Mouse (Mus musculus): ENCODE data around the gene Ppfibp2.

Gene Ppfibp2

DNA sequence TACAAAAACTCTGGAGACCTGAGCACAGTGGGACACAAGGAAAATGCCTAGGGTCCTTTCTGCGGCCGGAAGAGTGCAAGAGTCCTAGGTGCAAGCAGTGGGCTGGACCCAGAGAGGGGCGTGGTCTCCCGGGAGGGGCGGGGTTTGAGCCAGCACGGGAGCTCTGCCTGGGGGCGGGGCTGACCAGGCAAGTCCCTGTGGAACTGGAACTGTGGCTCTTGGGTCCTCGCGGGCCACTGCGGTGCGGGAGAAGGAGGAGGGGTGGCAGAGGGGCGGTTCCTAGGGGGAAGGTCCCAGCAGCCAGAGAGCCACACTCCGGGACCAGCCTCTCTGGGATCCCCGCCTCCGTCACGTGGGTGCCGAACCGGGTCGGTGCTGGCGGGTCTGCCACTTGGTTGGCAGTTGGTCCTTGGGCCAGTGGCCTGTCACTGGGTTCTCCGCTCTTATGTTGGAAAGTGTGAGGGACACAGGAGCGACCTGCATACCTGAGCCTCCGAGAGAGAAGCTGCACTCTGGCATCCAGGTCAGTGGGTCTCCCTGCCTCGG is at the start of gene Ppfibp2:
TSS of gene Ppfibp2 (plus strand) at position 351 of the 546 bp plus-strand sequence.
- DNase-seq (ENCODE audit: low spot score in 2 of 2), result peak; percentile 97 to 98

DNA sequence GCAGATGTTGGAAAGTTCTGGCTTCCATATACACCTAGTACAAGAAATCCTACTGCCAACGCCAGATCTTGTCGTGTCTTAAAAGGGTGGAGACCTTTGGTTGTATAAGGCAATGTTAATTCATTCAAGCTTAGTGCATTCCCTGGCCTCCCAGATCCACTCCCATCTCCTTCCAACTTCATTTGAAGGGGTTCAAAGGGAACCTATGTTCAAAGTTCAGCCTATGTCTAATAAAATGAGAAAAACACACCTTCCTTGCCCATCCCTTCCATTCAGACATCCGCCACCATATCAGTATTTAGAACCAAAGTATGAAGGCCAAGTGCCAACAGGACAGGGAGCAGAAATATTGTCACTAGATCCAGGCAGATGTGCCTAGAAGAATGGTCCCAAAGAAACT is 47.1 kb upstream of the Ppfibp2 start:
- no peak for DNase-seq (ENCODE audit: low spot score in 2 of 2)

DNA sequence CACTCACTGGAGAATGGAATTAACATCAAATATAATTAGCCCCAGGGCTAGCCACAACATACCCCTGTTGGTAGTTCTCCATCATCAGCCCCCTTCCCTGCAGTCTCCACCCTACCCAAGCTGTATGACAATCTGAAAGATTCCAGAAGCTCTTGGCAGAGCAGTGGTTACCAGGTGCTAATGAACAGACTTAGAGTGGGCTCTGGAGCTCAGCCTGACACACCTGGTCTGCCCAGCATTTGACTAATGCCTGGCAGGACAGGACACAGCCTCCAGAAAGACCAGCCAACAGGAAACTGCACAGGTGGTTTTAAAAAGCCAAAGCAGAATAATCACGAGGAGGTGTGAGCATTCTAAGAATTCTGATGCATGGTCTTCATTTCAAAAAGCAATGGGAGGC is 41.5 kb upstream of the Ppfibp2 start:
- DNase-seq (ENCODE audit: low spot score in 2 of 2), result no peak

DNA sequence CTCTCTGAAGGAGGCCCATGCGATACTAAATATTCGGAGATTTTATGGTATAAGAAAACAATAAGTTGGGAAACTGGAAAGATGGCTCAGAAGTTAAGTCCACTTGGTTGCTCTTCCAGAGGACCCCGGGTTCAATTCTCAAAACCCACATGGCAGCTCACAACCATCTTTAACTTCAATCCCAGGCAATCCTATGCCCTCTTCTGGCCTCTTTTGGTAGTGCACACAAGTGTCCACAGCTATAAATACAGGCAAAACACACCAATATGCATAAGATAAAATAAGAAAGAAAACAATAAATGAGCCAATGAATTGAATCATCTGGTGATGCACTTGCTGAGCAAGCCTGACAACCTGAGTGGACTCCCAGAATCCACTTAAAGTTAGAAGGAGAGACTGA is 39.1 kb upstream of the Ppfibp2 start:
- no peak for DNase-seq (ENCODE audit: low spot score in 2 of 2)

DNA sequence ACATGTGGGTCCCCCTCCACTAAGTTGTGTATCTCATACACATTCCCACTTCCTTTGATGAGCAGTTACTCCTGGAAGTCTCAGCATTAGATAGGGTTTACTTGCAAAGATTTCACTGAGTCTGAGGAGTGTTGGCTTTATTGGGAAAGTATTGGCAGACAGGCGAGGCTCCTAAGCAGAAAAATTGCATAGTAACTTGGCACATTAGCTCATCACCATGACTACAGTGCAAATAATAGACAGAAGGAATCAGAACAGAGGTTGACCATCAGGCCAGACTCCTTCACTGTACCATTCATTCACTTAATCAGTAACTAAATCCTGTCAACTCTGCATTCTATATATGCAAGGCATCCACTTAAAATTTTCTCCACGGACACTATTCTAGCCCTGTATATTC is 34.3 kb upstream of the Ppfibp2 start:
- no peak for DNase-seq (ENCODE audit: low spot score in 2 of 2)

DNA sequence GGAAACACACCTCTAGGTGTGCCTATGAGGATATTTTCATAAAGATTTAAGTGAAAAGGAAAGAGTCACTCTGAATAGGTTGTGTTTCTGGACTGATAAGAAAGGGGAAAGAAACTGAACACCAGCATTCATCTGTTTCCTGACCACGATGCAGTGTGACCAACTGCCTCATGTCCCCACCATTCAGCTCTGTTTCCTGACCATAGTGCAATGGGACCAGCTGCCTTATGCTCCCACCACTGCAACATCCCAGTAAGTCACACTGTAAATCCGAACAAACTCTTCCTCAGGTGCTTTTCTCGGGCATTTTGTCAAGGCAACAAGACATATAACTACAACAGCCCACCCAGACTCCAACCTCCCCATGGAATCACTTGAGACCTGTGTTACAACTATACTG is 33.4 kb upstream of the Ppfibp2 start:
- no peak for DNase-seq (ENCODE audit: low spot score in 2 of 2)

DNA sequence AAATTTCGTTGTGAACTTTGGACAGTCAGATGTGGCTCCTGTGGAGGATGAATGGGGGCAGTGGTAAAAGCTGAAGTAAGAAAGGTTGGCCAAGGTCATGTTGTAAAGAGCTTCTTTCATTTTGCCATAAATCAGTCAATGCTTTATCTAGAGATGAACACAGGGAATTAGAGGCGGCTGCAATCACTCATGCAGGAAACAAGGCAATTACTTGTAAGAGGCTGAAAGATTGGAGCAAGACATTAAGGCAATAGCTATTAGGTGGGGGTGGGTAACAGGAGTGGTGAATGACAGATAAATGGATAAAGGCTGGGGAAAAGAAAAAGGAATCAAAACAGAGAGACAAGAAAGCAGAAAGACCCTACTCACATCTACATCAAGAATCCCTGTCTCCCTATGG is 31.3 kb upstream of the Ppfibp2 start:
- no peak for DNase-seq (ENCODE audit: low spot score in 2 of 2)

DNA sequence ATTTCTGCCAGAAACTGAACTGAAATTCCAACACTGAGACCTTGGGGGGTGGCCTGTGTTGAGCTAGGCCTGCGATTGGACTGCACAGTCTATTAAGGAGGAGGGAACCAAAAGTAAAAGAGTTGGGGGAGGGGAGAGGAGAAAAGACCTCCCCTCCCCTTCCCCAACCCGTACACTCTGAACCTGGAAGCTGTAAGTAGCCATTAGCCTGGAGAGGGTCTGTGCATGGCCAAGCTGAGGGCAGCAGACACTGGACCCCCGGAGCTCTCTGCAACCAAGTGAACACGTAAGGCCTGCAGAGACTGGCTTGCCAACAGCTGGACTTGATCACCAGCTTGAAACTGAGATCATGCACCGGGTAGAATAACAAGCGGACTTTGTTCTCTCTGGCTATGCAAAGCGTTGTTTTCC is 27.7 kb upstream of the Ppfibp2 start, which contains the start of gene Olfml1:
TSS of gene Olfml1 (plus strand) at position 186 of the 411 bp plus-strand sequence.
- peak; percentile 13 to 48 for DNase-seq (ENCODE audit: low spot score in 2 of 2)

DNA sequence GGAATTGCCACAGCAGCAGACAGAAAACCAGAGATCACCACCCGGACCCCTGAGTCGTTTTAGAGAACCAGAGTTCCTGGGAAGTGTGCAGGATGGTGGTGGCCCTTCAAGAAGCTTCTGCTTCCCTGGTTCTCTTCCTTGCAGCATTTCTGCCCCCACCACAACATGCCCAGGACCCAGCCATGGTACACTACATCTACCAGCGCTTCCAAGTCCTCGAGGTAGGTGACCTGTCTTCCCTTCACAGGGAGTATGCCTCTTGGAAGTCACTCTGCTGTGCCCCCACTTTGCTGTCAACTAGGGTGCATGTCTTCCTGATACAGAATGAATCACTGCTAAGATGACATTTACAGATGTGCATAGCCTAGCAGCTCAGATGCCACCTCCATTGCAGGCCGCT is 27.3 kb upstream of the Ppfibp2 start:
- no peak for DNase-seq (ENCODE audit: low spot score in 2 of 2)

DNA sequence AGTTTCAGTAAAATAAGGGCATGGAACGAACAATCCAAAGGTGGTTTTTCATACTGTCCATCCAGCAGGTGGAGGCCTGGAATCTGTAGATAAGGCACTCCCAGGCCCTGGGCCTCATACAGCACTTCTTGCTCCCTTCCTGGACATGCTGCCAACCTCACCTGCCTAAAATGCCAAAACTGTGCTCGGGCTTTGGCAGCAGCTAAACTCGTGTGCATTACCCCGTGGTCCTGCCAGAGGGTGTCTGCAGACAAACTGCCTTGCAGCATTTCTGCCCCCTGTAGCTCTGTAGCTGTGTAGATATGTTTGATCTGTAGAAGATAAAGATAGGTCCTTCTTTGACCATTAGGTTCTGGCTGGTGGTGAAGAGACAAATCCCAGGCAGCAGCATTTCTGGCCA is 26.0 kb upstream of the Ppfibp2 start:
- DNase-seq (ENCODE audit: low spot score in 2 of 2), result no peak

DNA sequence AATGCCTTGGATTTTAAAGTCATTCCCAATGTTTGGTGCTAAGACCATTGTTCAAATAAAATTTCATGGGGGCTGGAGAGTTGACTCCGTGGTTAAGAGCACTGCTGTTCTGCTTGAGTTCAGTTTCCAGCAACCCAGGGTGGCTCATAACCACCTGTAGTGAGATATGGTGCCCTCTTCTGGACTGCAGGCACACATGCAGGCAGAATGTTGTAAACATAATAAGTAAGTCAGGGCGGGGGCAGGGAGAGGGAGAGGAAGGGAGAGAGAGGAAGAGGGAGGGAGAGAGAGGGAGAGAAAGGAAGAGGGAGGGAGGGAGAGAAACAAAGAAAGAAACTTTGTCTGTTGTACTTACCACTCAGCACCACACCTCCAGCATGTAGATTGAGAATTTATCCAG is 21.2 kb upstream of the Ppfibp2 start:
- DNase-seq (ENCODE audit: low spot score in 2 of 2), result no peak

DNA sequence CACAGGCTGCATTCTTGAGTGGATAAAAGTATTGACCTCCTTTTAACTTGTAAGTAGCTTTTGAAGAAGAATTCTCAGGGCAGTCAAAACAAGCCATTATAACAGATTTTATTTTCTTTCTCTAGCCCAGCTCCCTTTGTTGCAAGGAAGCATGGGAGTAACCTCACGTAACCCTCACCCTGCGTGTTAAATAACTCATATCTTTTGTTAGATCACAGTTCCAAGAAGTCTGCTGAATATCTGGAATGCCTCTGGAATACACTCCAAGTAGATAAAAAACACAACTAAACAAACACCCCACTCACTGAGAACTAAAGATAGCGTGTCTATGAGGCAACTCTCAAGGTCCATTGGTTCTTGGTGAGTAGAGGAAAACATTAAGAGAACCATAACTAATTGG is 20.7 kb upstream of the Ppfibp2 start:
- no peak for DNase-seq (ENCODE audit: low spot score in 2 of 2)

DNA sequence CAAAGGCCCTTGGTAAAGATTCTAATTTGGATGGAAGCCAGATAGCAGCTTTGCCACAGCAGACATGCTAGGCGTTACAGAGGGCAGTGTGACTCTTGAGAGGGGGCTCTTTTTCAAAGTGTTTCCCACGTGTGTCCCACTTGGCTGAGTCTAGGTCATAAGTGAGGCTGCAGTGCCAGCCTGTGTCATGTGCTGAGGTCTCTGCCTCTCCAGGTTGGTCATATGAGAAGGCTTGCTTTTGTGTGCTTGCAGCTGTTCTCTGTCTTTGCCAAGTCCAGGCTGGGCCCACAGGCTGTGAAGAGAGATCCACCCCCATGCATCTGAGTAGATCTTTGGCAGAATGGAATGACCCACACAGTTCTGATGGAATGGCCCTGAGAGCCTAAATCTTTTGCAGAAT is 2.4 kb upstream of the Ppfibp2 start:
- no peak for DNase-seq (ENCODE audit: low spot score in 2 of 2)

DNA sequence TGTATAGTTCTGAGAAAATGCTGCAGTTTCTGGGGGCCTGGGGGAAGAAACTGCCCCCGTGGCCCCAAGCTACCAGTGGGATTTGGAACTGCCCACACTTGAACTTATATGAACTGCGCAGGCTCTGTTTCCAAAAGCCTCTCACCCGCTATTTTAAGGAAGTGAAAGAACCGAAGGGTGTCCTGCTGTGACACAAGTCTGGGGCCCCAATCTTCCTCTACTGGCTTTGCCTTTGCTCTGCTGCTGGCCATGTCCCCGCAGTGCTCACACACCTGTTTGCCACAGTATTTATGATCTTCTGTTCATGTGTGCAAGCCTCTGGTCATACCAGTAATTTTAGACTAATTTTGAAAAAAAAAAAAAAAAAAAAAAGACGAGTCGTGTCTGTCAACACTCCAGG is 1.1 kb upstream of the Ppfibp2 start:
- DNase-seq (ENCODE audit: low spot score in 2 of 2), result no peak

DNA sequence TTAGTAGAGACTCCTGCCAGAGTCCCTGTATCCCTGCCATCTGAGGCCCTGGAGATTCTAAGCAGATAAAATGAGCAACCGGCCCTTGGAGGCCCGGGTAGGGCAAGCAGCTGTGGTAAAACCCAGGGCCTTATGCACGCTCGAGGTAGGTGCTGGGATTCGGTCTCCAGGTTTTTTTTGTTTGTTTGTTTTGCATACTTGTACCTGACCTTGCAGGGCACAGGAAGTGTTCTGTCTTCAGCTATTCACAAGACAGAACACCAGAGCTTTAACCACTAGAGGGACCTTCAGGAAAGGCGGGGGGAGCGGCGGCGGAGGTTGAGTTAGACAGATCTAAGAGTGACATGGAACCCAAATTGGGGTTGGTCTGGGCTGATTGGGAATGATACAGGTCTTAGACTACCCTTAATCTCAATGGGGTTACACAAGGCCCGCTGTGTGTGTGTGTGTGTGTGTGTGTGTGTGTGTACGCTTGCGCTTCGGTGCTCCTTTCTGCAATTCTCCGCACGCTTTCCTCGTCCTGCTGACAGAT is 616 bp upstream of the Ppfibp2 start:
- peak; percentile 41 to 45 for DNase-seq (ENCODE audit: low spot score in 2 of 2)

DNA sequence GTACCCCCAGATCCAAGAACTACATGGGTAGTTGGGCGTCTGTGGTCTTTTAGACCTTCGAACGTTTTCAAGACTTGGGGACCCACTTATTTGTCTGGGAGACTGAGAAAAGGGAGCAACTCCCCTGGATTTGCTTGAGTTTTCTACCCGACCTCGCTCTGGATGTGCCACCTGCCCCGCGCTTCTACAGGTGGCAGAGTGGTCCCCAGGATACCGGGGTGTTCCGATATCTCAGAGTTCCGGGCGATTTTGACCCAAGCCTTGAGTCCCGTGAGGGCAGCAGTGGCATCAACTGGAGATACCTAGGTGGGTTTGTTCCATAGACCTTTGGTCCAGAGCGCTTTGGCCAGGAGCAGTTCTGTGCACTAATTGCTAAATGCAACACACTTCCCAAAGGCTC is 419 bp downstream of the Ppfibp2 start:
- DNase-seq (ENCODE audit: low spot score in 2 of 2), result peak in 1 of 2 experiments; percentile 6

DNA sequence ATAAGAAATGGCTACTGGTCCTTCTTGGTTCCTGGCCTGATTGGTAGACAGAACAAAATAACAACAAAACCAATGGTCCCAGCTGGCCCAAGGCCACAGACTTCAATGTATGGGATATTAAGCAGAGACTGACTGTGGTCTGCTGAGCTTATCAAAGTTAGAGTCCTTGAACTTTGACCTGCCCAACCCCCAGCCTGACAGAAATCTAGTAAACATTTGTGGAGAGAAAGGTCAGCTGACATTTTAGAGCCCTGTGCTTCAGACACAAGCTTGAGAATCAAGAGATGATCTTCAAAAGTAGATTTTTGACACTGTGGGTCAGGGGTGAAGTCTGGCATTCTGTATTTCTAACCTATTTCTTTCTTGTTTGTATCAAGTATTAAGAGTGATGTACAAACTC is 1.7 kb downstream of the Ppfibp2 start:
- no peak for DNase-seq (ENCODE audit: low spot score in 2 of 2)

DNA sequence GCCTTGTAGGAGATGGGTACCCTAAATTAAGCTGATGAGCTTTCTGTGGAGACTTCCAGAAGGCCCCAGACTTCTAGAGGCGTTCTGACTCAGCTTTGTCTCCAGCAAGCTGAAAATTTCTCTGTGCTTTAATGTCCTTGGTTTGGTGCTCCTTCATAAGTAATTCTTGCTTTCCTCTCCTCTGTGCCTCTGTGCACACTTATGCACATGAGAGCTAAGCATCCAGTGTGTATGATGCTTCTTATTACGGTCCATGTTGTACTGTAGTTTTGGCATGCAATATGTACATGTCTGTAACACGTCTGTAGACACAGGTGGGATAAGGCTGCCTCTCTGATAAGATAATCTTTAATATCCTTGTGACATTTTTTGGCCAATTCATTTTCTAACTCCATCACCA is 2.9 kb downstream of the Ppfibp2 start:
- DNase-seq (ENCODE audit: low spot score in 2 of 2), result no peak

DNA sequence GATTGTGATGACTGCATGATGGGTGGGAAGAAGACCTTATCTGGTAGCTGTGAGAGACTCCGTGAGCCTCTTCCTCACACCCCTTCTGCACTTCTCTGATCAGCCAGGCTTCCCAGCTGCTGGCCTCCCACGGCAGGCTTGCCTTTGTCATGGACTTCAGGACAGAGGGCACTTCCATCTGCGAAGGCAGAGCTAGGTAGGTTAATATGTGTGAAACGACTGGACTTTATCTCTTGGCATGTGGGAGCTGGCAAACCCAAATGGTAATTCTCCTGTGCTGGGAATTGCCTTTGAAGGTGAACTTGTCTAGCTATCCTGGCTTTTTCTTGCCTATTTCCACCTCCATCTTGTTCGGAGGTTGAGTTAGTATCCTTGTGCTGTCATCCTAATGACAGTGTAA is 5.6 kb downstream of the Ppfibp2 start:
- no peak for DNase-seq (ENCODE audit: low spot score in 2 of 2)

DNA sequence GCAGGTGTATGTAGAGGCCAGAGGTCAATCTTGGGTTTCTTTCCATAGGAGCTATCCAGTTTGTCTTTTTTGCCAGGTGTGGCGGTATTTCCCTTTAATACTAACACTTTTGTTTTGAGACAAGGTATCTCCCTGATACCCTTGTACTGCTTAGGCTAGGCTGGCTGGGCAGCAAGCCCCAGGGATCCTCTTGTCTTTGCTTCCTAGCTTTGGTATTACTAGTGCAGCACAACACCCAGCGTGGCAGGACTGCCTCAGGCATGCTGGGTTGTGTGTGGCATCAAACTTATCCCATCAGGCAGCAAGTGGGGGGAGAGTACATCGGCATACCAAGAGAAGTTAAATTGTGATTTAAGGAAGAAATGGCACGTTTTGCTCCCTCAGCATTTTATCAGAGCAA is 7.5 kb downstream of the Ppfibp2 start:
- no peak for DNase-seq (ENCODE audit: low spot score in 2 of 2)

DNA sequence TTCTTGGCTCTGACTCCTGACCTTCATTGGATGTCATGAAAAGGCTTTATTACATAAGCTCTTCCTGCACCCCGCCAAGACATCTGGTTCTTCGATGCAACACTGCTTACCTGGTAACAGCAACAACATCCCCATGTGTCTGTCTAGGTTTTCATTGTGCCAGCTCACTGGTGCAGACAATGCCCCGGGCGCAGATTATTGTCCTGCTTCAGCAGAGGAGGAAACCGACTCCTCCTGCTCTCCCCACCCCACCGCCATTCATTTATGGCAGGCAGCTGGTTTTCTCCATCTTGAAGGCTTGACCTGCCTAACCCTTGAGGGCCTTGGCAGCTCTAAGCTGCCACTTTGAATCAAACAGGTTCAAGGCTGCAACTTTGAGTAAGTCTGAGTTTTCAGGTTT is 7.9 kb downstream of the Ppfibp2 start:
- DNase-seq (ENCODE audit: low spot score in 2 of 2), result no peak

DNA sequence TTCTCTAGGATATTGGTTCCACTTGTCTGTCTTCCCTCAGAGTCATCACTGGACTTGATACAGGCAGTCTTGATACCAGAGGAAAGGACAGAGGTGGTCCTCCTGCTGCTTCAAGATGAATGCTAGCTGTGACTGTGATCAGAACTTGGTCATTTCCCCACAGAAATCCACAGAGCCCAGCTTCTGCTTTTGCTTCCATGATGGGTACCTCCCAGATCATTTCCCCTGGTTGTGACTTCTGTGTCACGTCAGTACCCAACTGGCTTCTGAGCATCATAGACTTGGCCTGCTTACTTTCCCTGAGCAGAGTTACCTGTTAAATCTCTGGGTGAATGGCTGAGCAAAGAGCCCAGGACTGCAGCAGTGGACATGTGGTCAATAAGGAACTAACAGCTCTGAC is 12.8 kb downstream of the Ppfibp2 start:
- DNase-seq (ENCODE audit: low spot score in 2 of 2), result no peak

DNA sequence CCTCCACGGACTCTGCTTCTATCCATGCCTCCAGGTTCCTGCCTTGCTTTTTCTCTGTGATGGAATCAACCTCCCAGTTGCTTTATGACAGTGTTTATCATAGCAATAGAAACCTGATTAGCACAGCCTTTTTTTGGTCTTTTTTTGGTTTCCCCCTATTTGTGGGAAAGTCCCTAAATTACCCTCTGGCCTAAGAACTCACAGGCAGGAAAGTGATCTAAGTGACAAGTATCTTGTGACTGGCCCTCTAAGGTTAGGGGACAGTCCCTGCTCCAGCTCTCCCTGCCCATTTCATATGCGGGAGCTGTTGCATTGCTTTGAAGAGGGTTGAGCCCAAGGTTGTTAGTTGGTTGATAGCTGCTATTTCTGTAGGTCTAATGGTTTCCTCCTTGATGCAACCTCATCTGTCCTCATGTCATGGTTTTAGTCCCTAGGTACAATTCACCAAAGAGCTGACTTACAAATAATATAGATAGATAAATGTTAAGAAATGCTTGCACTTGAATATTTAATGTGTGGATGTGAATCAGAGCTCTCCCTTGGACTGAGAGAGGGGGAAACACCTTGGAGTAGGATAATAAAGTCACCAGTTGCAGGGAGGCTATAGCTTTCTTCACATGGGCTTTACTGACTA is 14.7 kb downstream of the Ppfibp2 start:
- no peak for DNase-seq (ENCODE audit: low spot score in 2 of 2)

DNA sequence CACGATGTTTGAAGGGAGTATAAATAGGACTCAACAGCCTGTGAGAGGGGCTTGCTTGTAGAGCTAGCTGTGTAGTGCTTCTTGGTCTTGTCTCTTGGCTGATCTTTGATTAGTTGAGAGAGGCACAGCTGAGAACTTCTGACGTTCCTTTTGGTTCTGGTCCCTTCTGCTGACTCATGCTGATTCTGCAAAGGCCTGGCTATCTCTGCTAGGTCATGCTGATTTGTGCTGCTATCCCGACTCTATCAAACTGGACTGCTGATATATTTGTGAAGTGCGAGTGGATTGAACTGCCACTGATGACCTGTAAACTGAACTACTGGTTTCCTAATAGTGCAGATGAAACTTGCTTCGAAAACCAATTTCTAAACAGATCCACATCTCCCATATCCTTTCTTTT is 15.9 kb downstream of the Ppfibp2 start:
- DNase-seq (ENCODE audit: low spot score in 2 of 2), result no peak
